Mouse (Mus musculus) frontal cortex, postnatal 25 days (tissue): Measurements from ENCODE around the gene Usp49.
"Not testable (repeated sequence)": the region's sequence is repeated elsewhere in the genome, so short reads cannot be mapped to it uniquely, and the experiment has no call there.

Source experiments
- DNase-seq, 2 experiments: peaks; one replicate each; pipeline ENCODE4 v3.0.0; 2022; ENCODE audit warnings: low spot score in 2 of 2

Gene Usp49

GRCm38 (mm10) chr17:47648966-47649365 is 18.5 kb downstream of the Usp49 start:
- no peak for DNase-seq

DNA sequence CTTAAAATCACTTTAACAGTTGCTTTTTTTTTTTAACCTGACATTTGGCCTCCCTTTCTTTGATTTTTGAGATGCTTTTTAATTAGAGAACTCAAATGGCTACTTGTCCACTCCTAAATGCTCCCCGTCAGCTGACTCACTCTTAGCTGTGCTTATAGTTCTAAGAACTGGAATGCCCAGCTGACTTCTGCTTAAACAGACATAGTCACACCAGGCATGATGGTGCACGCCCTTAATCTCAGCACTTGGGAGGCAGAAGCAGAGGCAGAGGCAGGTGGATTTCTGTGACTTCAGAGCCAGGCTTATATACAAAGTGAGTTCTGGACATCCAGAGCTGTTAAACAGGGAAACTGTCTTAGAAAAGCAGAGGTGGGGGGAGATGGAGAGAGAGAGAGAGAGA is 21.5 kb downstream of the Usp49 start:
- DNase-seq, result no peak

DNA sequence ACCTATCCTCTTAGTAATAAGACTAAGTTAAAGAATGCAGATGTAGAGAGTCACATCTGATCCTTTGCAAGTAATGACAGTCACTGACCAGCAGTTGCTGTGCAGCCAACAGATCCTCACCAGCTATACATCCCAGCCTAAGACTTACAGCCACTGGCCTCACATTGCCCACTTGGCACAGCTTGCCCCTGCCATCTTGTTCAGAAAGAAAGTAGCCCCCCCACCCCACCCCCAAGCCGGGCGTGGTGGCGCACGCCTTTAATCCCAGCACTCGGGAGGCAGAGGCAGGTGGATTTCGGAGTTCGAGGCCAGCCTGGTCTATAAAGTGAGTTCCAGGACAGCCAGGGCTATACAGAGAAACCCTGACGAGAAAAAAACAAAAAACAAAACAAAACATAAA is 23.9 kb downstream of the Usp49 start:
- not testable (repeated sequence) for DNase-seq

- no peak for DNase-seq
These were observed 25.2 kb downstream of the Usp49 start for GRCm38 (mm10) chr17:47655697-47656096.

DNA sequence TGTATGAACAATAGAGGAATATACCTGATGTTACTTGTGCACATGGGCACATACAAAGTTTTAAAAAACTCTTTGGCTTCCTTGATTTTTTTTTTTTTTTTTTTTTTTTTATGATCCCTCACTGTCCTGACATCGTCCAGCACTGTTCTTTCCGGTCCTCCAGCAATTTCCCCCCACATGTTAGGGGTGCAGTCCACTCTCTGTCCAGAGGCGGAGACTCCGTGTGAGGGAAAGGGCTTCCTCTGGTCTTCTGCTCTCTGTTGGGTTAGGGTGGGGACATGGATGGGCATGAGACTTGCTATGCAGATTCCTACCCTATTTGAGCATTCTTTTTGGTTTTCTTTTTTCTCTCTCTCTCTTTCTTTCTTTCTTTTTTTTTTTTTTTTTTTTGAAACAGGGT is 27.4 kb downstream of the Usp49 start:
- no peak for DNase-seq

DNA sequence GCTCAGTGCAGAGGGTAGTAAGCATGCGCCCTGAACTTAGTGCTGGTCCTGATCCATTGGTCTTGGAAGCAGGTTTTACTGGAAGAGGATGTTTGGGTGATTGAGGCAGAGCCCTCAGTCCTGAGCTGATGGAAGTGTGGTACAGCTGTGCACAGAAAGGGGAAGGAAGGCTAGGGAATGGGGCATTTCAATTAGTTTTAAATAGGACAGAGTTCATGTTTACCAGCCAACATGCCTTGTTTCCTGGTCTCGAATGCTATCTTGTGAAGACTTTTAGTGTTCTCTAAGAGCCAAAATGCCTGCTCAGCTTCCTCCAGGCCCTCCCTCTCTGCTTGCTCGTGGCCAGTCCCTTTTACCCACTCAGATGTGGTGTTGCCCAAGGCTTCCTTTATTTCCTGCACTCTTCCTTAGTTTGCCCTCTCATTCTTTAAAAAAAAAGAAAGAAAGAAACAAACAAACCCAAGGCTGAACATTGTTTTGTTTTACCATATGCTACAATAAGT is 28.3 kb downstream of the Usp49 start:
- DNase-seq, result no peak

DNA sequence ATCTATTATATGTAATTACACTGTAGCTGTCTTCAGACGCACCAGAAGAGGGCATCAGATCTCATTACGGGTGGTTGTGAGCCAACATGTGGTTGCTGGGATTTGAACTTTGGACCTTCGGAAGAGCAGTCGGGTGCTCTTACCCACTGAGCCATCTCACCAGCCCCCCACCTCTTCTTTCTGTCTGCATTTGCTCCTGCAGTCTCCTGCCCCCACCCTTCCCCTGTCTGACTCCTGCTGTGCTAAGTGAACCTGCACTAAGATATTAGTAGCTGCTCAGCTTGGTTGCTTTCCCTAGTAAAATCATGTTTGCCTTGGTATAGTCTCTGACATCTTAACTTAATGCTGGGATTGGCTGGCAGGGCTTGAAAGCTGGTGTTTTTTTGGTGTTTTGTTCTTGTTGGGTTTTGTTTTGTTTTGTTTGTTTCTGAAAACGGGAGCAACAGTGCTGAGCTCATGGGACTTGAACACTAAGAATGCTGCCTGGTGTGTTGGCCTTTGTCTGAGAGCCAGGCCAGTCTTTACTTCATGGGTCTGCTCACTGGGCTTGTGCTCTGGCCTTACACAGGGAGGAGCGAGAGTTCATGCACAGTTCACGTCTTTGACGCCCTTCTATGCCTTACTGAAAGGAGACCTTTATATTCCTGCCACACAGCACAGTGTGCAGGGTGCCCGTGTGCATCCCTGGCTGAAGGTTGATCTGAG is 32.7 kb downstream of the Usp49 start:
- DNase-seq, result no peak

- DNase-seq, result no peak
These were observed 34.0 kb downstream of the Usp49 start for GRCm38 (mm10) chr17:47664474-47664873.

GRCm38 (mm10) chr17:47669166-47669565 is 38.7 kb downstream of the Usp49 start:
- DNase-seq, result no peak

- no peak for DNase-seq
These were observed 41.5 kb downstream of the Usp49 start for GRCm38 (mm10) chr17:47671988-47672310.

- DNase-seq, result peak in 1 of 2 experiments; percentile 22
These were observed 42.0 kb downstream of the Usp49 start for GRCm38 (mm10) chr17:47672311-47673111.

DNA sequence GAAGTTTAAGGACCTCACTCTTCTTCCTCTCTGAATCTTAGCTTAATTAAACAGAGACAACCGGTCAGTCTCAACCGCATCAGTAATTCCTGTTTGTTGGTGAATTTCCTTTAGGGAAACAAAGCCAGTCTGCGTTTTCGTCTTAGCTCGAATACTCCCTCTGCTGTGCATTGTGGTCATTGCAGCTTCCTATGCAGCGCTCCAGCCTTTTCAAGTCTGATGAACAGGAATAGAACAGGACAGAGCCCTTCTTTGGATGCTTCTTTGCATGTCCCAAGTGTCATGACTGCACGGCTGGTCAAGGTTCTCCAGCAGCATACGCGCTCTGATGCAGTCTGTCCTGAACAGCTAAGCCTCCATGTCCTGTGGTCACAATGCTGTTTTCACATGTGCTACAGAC is 46.1 kb downstream of the Usp49 start:
- peak; percentile 62 to 79 for DNase-seq

GRCm38 (mm10) chr17:47678238-47678637 is 47.7 kb downstream of the Usp49 start:
- no peak for DNase-seq

DNA sequence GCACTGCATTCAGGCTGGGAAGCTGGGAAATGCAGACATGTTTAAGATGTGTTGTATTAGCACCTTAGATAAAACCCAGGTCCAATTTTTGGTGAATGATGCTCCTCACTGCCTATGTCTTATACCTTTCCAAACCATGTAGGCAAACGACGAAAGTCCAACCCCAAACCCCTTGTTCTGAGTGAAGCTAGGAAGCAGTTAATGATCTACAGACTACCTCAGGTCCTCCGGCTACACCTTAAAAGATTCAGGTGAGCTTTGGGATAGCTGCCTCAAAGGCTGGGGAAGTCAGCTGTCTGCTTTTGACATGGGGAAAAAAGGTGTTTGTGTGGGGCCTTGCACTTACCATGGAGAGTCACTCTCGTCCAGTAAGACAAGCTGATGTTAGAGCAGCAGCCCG is 48.2 kb downstream of the Usp49 start:
- DNase-seq, result no peak

DNA sequence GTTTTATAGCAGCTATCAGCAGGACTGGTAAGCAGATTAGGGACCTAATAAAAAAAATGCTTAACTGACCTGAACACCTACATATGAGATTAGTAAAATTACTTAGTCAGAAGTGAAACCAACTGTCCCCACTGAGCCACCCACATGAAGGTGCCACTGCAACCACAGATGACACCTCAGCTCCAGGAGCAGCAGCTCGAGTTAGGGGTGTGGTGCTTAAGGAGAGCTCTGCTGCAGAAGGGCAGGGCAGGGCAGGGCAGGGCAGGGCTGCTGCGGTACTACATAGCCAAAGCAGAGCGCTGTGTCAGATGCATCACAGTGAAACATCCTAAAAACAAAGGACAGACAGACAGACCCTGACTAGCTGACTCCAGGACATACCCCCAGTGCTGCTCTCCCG is 52.3 kb downstream of the Usp49 start:
- no peak for DNase-seq

DNA sequence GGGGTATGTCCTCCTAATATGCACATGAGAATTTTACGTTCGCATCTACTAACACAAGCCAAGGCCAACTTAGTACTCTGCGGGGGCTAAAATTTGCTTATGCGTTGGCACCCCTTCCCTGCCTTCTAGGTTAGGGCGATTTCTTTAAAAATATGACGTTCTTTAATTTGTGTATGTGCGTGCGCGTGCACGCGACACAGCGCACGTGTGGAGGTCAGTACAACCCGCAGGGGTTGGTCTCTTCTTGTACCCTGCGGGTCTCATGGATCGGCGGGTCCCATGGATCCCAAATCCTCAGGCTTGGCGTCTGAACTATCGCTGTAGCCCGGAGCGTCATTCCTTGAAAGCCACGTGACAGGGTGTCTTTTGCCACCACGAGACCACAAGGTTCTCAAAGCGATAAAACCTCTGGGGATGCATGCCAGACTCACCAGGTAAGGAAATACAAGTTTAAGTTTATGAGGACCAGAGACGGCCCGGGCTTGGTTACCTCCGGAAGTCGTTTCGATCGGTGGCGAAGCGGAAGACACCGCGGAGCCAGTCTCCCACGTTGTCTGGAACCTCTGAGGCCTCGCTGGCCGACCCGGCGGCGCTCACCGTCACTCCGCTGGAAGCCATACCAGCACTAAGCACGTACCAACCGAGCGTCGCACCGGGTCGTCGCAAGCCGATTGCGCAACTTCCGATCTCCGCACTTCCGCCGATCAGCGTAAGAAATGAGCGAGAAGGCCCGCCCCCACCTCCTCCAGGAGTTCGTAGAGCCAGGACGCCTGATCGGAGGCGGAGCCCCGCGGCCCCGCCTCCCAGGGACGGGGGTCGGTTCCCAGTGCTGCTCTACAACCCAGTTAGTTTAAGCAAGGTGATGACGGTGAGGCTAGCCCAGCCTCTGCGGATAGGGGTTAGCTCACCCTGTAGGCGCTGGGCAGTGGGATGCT is 57.2 kb downstream of the Usp49 start:
- DNase-seq, result peak; percentile 91 to 95

DNA sequence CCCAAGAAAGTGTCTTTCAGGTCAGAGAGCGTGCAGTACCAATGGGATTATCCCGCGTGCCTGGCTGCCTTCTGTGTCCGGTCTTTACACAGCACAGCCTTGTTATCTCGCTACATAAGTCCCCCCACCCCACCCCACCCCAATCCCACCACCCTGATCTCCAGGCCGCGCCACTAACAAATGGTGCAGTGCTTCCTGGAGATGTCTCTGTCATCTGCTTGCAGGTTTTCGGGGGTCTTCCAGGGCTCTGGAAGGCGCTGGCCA is 57.8 kb downstream of the Usp49 start, which contains the start of gene Tomm6:
Gene Tomm6, minus strand, starts transcription at position 43 of the 264 bp plus-strand sequence.
- DNase-seq, result no peak

- DNase-seq, result peak; percentile 61 to 68
These were observed 58.4 kb downstream of the Usp49 start, which contains the start of gene Frs3 for GRCm38 (mm10) chr17:47688608-47689575. TSS of gene Frs3 (plus strand) at chr17:47689030.

GRCm38 (mm10) chr17:47689894-47690293 is 59.4 kb downstream of the Usp49 start:
- DNase-seq, result no peak

DNA sequence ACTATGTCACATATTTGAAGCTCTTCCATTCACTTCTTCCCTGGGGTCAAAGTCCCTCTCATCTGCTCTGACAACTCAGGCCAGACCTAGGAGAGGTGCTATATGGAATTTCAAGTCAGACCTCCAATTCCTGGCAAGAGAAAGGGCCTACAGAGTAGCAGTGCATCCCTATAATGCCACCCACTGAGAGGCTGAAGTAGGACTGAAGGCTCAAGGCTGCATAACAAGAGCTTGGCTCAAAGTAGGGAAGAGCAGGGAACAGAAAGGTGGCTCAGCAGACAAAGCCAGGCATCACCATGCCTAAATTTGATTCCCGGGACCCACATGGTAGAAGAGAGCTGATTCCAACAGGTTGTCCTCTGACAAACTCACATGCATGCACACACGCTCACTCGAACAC is 61.2 kb downstream of the Usp49 start:
- no peak for DNase-seq
